Mouse (Mus musculus) lung, embryonic 15.5 days (tissue): ENCODE data around the gene Ano6. TPM values are rescaled to one million over a fixed set of nuclear protein-coding genes. Genes with fewer than 3 reads are reported as not detected.

Source experiments
- ATAC-seq: fragments of 200-750 bp; cut with Nextera tagmentation; 2 replicates; pipeline ENCODE4 v1.8.0; 2017; ENCODE audit warnings: moderate number of reproducible peaks, borderline replicate concordance; ENCODE audit not compliant: low FRiP score, low TSS enrichment; ENCODE audit errors: extremely low read depth
- H3K27ac ChIP-seq: fragments of 300-500 bp; sonication (generic); 2 replicates; pipeline ENCODE4 v1.5.1; 2015; ENCODE audit warnings: moderate library complexity, mild to moderate bottlenecking, inconsistent platforms
- H3K27me3 ChIP-seq: fragments of 300-500 bp; sonication (generic); 2 replicates; pipeline ENCODE4 v1.6.1; 2015; ENCODE audit warnings: inconsistent platforms
- H3K36me3 ChIP-seq: fragments of 300-500 bp; sonication (generic); 2 replicates; pipeline ENCODE4 v1.6.1; 2015; ENCODE audit warnings: inconsistent platforms
- H3K4me1 ChIP-seq: fragments of 300-500 bp; sonication (generic); 2 replicates; pipeline ENCODE4 v1.6.1; 2015; ENCODE audit warnings: inconsistent platforms
- H3K4me2 ChIP-seq: fragments of 300-500 bp; sonication (generic); 2 replicates; pipeline ENCODE4 v1.6.1; 2015; ENCODE audit warnings: inconsistent platforms, mild to moderate bottlenecking, moderate library complexity
- H3K4me3 ChIP-seq: fragments of 300-500 bp; sonication (generic); 2 replicates; pipeline ENCODE4 v1.5.1; 2015; ENCODE audit warnings: mild to moderate bottlenecking, inconsistent platforms
- H3K9ac ChIP-seq: fragments of 300-500 bp; sonication (generic); 2 replicates; pipeline ENCODE4 v1.6.1; 2015; ENCODE audit warnings: inconsistent platforms
- H3K9me3 ChIP-seq: fragments of 300-500 bp; sonication (generic); 2 replicates; pipeline ENCODE4 v1.6.1; 2016; ENCODE audit warnings: inconsistent platforms
- WGBS: fragments of 180-500 bp; shearing (Covaris S2); methylation state at CpG from one replicate; pipeline ENCODE4 v1.1.7; 2015; 5-methylcytosine and 5-hydroxymethylcytosine counted together
- polyA plus RNA-seq: library from polyadenylated mRNA; unstranded; fragments of >200 nt; fragmentation: Nextera tagmentation; extraction: Ambion mirVana; gene quantifications from 2 replicates; pipeline ENCODE4 v1.2.1, GENCODE M21; 2015

Gene Ano6
- polyA plus RNA-seq, 1 experiment from 2014 or later = 44.0 TPM

- ATAC-seq = no peak
- H3K4me3 ChIP-seq = no peak overlapping the region
- no peaks in the 10 kb centered on the region for H3K4me1 ChIP-seq
- peaks cover 18% of the 10 kb centered on the region; the same call in 1 of the 2 replicates for H3K36me3 ChIP-seq
- no peaks in the 10 kb centered on the region for H3K9me3 ChIP-seq
- H3K9ac ChIP-seq = no peak overlapping the region
- no peaks in the 10 kb centered on the region for H3K27me3 ChIP-seq
- WGBS = 95% methylated on average over 2 of the region's 2 CpGs
- H3K27ac ChIP-seq = no peak overlapping the region
- H3K4me2 ChIP-seq = no peak overlapping the region
These were observed 176.3 kb downstream of the Ano6 start for GRCm38 (mm10) chr15:95966979-95967378.

DNA sequence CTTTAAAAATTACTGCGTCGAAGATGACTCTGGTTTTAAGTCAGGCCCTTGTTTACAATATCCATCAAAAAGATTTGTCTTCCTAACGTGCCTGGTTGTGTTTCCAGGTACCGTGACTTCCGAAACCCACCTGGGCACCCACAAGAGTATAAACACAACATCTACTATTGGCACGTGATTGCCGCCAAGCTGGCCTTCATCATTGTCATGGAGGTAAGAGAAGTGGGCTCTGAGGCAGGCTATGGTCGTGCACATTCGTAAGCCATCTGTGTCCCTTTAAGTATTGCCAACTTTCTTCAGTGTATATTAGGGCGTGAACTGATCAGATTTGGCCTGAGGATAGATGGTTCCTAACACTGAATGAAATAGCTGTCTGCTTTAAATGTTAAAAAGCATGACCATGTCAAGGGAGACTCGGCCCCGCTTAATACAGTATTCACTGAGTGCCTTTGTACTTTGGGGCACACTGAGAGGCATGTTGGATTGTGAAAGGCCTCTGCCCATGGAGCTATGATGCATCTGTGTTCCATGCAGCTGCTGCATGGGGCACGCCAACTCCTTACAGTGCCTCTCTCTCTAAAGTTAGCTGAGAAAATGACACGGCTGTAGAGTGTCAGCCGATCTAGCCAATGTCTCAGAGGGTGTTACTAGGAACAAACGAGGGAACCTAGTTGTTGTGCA, 177.0 kb downstream of the Ano6 start:
- H3K27me3 ChIP-seq = no peaks in the 10 kb centered on the region
- WGBS = 82% methylated on average over 16 of the region's 16 CpGs
- H3K27ac ChIP-seq = no peak overlapping the region
- H3K4me1 ChIP-seq = no peaks in the 10 kb centered on the region
- ATAC-seq = no peak
- no peaks in the 10 kb centered on the region for H3K9me3 ChIP-seq
- H3K4me3 ChIP-seq = no peak overlapping the region
- peaks cover 20% of the 10 kb centered on the region; the same call in 1 of the 2 replicates for H3K36me3 ChIP-seq
- no peak overlapping the region for H3K4me2 ChIP-seq
- H3K9ac ChIP-seq = no peak overlapping the region

DNA sequence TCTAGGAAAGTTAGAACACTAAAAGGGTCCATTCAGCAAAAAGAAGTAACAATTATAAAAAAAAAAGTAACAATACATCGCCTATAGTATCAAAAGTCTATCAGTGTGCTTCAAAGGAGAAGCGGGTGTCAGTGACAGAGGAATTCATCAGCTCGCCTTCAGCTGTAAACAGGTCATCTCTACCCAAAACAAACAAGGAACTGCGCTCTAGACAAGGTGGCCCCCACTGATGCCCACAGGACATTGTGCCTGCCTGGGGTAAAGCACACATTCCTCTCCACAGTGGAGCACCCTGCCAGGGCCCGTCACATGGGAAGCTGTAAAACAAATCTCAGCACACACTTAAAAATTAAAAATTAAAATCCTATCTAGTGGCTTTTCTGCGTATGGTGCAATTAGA, 179.0 kb downstream of the Ano6 start:
- H3K4me1 ChIP-seq = no peaks in the 10 kb centered on the region
- peaks cover 28% of the 10 kb centered on the region; the same call in 1 of the 2 replicates for H3K36me3 ChIP-seq
- H3K9ac ChIP-seq = no peak overlapping the region
- no peaks in the 10 kb centered on the region for H3K27me3 ChIP-seq
- H3K4me3 ChIP-seq = no peak overlapping the region
- 69% methylated on average over 6 of the region's 6 CpGs for WGBS
- ATAC-seq = no peak
- no peaks in the 10 kb centered on the region for H3K9me3 ChIP-seq
- H3K27ac ChIP-seq = no peak overlapping the region
- no peak overlapping the region for H3K4me2 ChIP-seq

GRCm38 (mm10) chr15:95970176-95970575, 179.5 kb downstream of the Ano6 start:
- Histone ChIP-seq H3K4me1 (no peaks in the 10 kb centered on the region), H3K4me3 (no peak overlapping the region), H3K9me3 (no peaks in the 10 kb centered on the region), H3K27ac (no peak overlapping the region), H3K27me3 (no peaks in the 10 kb centered on the region), H3K9ac (no peak overlapping the region), H3K4me2 (no peak overlapping the region), H3K36me3 (peaks cover 28% of the 10 kb centered on the region; the same call in 1 of the 2 replicates)
- no peak for ATAC-seq
- 80% methylated on average over 5 of the region's 5 CpGs for WGBS

- Histone ChIP-seq H3K27ac (no peak overlapping the region), H3K4me3 (no peak overlapping the region), H3K4me2 (no peak overlapping the region), H3K36me3 (peaks cover 28% of the 10 kb centered on the region; the same call in 1 of the 2 replicates), H3K9ac (no peak overlapping the region), H3K27me3 (no peaks in the 10 kb centered on the region), H3K9me3 (no peaks in the 10 kb centered on the region), H3K4me1 (no peaks in the 10 kb centered on the region)
- no peak for ATAC-seq
- WGBS = 90% methylated on average over 7 of the region's 7 CpGs
These were observed 180.0 kb downstream of the Ano6 start for GRCm38 (mm10) chr15:95970691-95971090.

DNA sequence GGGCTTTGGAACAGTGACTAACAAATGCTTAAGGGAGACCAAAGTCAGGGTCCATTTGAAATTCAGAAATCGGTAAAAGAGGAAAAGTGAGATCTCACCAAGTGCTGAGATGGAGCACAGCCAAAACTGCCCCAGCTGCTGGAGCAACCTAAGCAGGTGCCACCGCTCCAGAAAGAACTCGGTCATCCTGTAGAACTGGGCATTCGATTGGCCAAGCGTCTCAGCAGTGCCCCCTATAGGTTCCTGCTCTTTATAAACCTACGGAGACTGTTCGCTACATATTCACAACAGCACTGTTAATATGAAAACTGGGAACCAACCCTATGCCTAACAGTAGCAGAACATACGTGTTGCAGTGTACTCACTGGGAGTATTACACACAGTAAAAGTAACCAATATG, 180.7 kb downstream of the Ano6 start:
- ATAC-seq = no peak
- no peaks in the 10 kb centered on the region for H3K9me3 ChIP-seq
- no peak overlapping the region for H3K9ac ChIP-seq
- no peak overlapping the region for H3K4me2 ChIP-seq
- H3K4me3 ChIP-seq = no peak overlapping the region
- 92% methylated on average over 8 of the region's 8 CpGs for WGBS
- H3K27me3 ChIP-seq = no peaks in the 10 kb centered on the region
- peaks cover 25% of the 10 kb centered on the region; the same call in 1 of the 2 replicates for H3K36me3 ChIP-seq
- no peak overlapping the region for H3K27ac ChIP-seq
- 0 out of 2 replicates have a peak, but pooled peaks cover 1% of the 10 kb centered on the region for H3K4me1 ChIP-seq

GRCm38 (mm10) chr15:95972156-95972555, 181.5 kb downstream of the Ano6 start:
- no peak overlapping the region for H3K9ac ChIP-seq
- no peaks in the 10 kb centered on the region for H3K9me3 ChIP-seq
- WGBS = 92% methylated on average over 15 of the region's 15 CpGs
- no peak overlapping the region for H3K4me3 ChIP-seq
- H3K4me1 ChIP-seq = peaks cover 9% of the 10 kb centered on the region; the same call in 1 of the 2 replicates
- peaks cover 23% of the 10 kb centered on the region; the same call in 1 of the 2 replicates for H3K36me3 ChIP-seq
- no peaks in the 10 kb centered on the region for H3K27me3 ChIP-seq
- ATAC-seq = no peak
- H3K27ac ChIP-seq = no peak overlapping the region
- no peak overlapping the region for H3K4me2 ChIP-seq

GRCm38 (mm10) chr15:95972621-95973020, 182.0 kb downstream of the Ano6 start:
- H3K27me3 ChIP-seq = no peaks in the 10 kb centered on the region
- WGBS = 90% methylated on average over 12 of the region's 12 CpGs
- ATAC-seq = no peak
- H3K36me3 ChIP-seq = peaks cover 22% of the 10 kb centered on the region; the same call in 1 of the 2 replicates
- no peaks in the 10 kb centered on the region for H3K9me3 ChIP-seq
- no peak overlapping the region for H3K4me2 ChIP-seq
- peaks cover 11% of the 10 kb centered on the region; the same call in 1 of the 2 replicates for H3K4me1 ChIP-seq
- no peak overlapping the region for H3K4me3 ChIP-seq
- no peak overlapping the region for H3K9ac ChIP-seq
- H3K27ac ChIP-seq = no peak overlapping the region

DNA sequence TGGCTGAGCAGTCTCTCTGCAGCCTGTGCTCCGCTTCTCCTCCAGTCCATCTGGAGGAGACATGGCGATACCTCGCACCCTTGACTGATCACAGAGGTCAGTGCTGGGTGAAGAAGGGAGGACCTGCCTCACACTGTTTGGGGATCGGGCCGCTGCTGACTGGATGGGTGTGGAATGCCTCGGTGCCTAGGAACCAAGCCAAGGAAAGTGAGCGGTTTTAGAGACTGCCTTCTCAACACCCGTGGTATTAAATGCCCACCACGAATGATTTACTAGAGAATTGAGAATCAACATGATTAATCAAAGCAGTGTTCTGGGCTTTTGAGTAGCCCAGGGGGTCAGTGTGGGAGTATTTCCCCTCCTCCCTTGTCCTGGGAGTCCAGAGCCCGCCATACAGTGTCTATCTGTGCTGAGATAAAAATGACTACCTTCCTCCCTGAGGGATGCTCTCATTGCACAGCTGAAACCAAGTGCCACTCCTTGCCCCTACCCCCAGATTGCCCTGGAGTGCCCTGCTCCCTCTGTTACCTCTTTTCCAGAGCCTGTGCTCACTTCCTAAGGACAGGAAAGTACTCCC, 183.5 kb downstream of the Ano6 start:
- Histone ChIP-seq H3K27me3 (no peaks in the 10 kb centered on the region), H3K27ac (no peak overlapping the region), H3K4me1 (peaks cover 13% of the 10 kb centered on the region; the same call in 1 of the 2 replicates), H3K4me3 (no peak overlapping the region), H3K4me2 (no peak overlapping the region), H3K36me3 (peaks cover 14% of the 10 kb centered on the region; the same call in 1 of the 2 replicates), H3K9ac (no peak overlapping the region), H3K9me3 (no peaks in the 10 kb centered on the region)
- ATAC-seq = no peak
- 73% methylated on average over 10 of the region's 10 CpGs for WGBS

DNA sequence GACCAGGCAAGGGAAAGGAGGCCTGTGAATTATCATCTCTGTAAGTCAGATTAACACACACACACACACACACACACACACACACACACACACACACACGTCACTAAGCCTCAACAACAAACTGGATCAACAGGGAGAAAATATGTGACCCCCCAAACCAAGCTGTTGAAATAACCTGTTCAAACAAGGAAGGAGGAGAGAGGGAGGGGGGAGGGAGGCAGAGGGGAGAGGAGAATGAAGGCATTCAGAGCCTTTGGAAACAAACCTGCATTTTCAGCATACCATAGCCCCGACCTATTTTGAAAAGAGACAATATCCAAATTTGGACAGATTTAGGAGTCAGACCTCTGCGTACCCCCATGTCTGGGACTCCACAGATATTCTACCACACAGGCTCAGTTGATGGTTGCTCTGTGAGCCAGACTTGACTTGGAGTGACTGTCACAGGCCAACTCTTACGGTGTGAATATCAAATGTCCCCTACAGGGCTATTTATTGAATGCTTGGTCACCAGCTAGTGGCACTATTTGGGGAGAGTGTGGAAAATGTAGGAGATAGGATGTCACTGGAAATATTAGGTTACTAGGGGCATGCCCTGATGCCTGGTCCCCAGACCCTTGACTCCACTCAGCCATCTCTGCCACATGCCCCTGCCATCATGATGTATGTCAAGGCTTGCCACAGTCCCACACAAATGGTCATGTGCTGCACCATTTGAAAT, 185.7 kb downstream of the Ano6 start:
- WGBS = 46% methylated on average over 4 of the region's 4 CpGs
- peaks cover 12% of the 10 kb centered on the region; the same call in 1 of the 2 replicates for H3K36me3 ChIP-seq
- H3K9me3 ChIP-seq = no peaks in the 10 kb centered on the region
- peaks cover 13% of the 10 kb centered on the region; the same call in 1 of the 2 replicates for H3K4me1 ChIP-seq
- H3K4me2 ChIP-seq = no peak overlapping the region
- no peaks in the 10 kb centered on the region for H3K27me3 ChIP-seq
- peak overlapping the region; percentile 35; the same call in 1 of the 2 replicates for H3K27ac ChIP-seq
- H3K9ac ChIP-seq = no peak overlapping the region
- peak; percentile 37; the same call in 1 of the 2 replicates for ATAC-seq
- H3K4me3 ChIP-seq = no peak overlapping the region

DNA sequence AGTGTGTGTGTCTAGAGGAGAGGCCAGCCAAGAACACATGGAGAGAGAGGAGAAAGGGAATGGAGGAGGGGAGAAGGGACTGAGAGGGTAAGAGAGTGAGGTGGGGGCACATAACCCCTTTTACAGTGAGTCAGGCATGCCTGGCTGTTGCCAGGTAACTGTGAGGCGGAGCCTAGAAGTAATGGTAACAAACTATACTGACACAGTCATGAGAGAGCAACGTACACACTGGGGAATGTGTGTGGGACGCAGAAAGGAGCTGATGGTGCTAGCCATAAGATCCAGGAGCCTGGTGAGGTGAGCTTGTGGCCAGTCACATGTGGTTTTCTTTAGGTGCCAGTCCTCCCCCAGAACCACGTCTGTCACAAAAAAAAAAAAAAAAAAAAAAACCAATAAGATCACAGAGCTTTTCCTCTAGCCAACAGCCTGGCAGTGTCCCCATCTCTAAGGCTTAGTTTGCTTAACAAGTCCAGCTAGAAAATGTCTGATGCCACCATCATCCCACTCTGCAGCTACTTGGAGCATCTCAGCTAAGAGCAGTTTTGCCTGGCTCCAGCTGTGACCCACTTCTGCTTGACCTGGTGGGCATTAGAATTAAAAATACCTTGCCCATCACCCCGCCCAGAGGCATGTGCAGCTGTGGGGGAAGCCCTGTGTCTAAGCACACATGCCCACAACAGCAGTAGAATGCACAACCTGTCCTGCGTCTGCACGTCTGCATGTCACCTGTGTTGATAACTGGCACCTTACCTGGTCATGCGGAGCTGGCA, 186.7 kb downstream of the Ano6 start:
- 57% methylated on average over 8 of the region's 8 CpGs for WGBS
- peak overlapping the region; percentile 35; the same call in 1 of the 2 replicates for H3K27ac ChIP-seq
- H3K4me2 ChIP-seq = no peak overlapping the region
- H3K27me3 ChIP-seq = no peaks in the 10 kb centered on the region
- H3K4me1 ChIP-seq = peaks cover 13% of the 10 kb centered on the region; the same call in 1 of the 2 replicates
- H3K4me3 ChIP-seq = no peak overlapping the region
- no peaks in the 10 kb centered on the region for H3K9me3 ChIP-seq
- no peak for ATAC-seq
- peaks cover 12% of the 10 kb centered on the region; the same call in 1 of the 2 replicates for H3K36me3 ChIP-seq
- H3K9ac ChIP-seq = no peak overlapping the region
